Mouse (Mus musculus) heart, adult 2 months (tissue): Measurements from ENCODE around the gene Prkci. TPM values are rescaled to one million over a fixed set of nuclear protein-coding genes. Genes with fewer than 3 reads are reported as not detected.

Experiments
- DNase-seq, 2 experiments: peaks; one replicate each; pipeline ENCODE4 v3.0.0; 2021
- H3K27ac ChIP-seq: fragments of 200-600 bp; 2 replicates; pipeline ENCODE4 v1.8.1; 2022
- H3K27me3 ChIP-seq: fragments of 200-500 bp; 2 replicates; pipeline ENCODE4 v1.6.1; 2012; ENCODE audit warnings: mild to moderate bottlenecking, low read length, inconsistent platforms, mixed read lengths; ENCODE audit not compliant: control insufficient read depth, insufficient read depth
- H3K36me3 ChIP-seq: fragments of 200-500 bp; 2 replicates; pipeline ENCODE4 v1.6.1; 2012; ENCODE audit warnings: low read length, inconsistent platforms; ENCODE audit not compliant: control insufficient read depth, insufficient read depth
- H3K4me1 ChIP-seq: fragments of 200-500 bp; 2 replicates; pipeline ENCODE4 v1.6.1; 2011; ENCODE audit warnings: low read length; ENCODE audit not compliant: control insufficient read depth, insufficient read depth
- H3K4me3 ChIP-seq: fragments of 200-600 bp; 2 replicates; pipeline ENCODE4 v1.8.1; 2022
- H3K79me2 ChIP-seq: fragments of 200-500 bp; replicated peaks from 2 replicates; pipeline ENCODE4 v1.6.1; 2012; ENCODE audit warnings: mild to moderate bottlenecking, inconsistent platforms, low read length, moderate library complexity, mixed read lengths; ENCODE audit not compliant: control insufficient read depth, insufficient read depth
- H3K9ac ChIP-seq: fragments of 200-500 bp; 2 replicates; pipeline ENCODE4 v1.6.1; 2012; ENCODE audit warnings: low read depth, mild to moderate bottlenecking, control low read depth, inconsistent platforms, low read length, mixed read lengths
- CTCF ChIP-seq: fragments of 200-600 bp; IDR thresholded peaks from 2 replicates; pipeline ENCODE4 v1.8.1; 2022; ENCODE audit warnings: antibody characterized with exemption, mild to moderate bottlenecking, moderate library complexity
- EP300 ChIP-seq: fragments of 200-500 bp; IDR thresholded peaks from 2 replicates; pipeline ENCODE4 v1.6.1; 2011; ENCODE audit warnings: low read depth, low read length, control low read depth; ENCODE audit not compliant: insufficient read depth
- POLR2A ChIP-seq: fragments of 200-500 bp; IDR thresholded peaks from 2 replicates; pipeline ENCODE4 v1.6.1; 2011; ENCODE audit warnings: mild to moderate bottlenecking, low read depth, low read length, control low read depth; ENCODE audit not compliant: insufficient read depth
- WGBS: fragments of 180-500 bp; shearing (Covaris S2); methylation state at CpG from one replicate; pipeline ENCODE4 v1.1.7; 2018; 5-methylcytosine and 5-hydroxymethylcytosine counted together
- intact Hi-C: fragments of 180-260 bp; cut with DNase I; formaldehyde crosslinking; loops from one replicate; pipeline ENCODE4 v1.15.1; 2025
- polyA plus RNA-seq: library from polyadenylated mRNA; depleted of rRNA; stranded (reverse); fragments of >200 nt; gene quantifications from 2 replicates; pipeline ENCODE4 v1.2.3, GENCODE M21; 2012
- total RNA-seq, 2 experiments: library from RNA; stranded (reverse); gene quantifications; 2 replicates each; pipeline ENCODE4 v1.2.3; 2021

Gene Prkci
- total and polyA plus RNA-seq, 3 experiments: 6.4 to 13.7 (median 7.9) TPM

- no peak for DNase-seq
- intact Hi-C loops: no loop called here
- peaks cover 5% of the 10 kb centered on the region for H3K36me3 ChIP-seq
- no peak overlapping the region for H3K4me3 ChIP-seq
- H3K27ac ChIP-seq: no peak overlapping the region
- TF ChIP-seq CTCF: no peak
- no peak for TF ChIP-seq POLR2A
- TF ChIP-seq EP300: no peak
- no peak overlapping the region for H3K9ac ChIP-seq
- H3K27me3 ChIP-seq: no peaks in the 10 kb centered on the region
- H3K79me2 ChIP-seq: no peaks in the 10 kb centered on the region
- 71% methylated on average over 7 of the region's 7 CpGs for WGBS
- peaks cover 2% of the 10 kb centered on the region for H3K4me1 ChIP-seq
These were observed 3.4 kb upstream of the Prkci start for GRCm38 (mm10) chr3:30992161-30992560.

- Histone ChIP-seq H3K4me3 (no peak overlapping the region), H3K36me3 (peaks cover 2% of the 10 kb centered on the region; the same call in 1 of the 2 replicates), H3K9ac (no peak overlapping the region), H3K27ac (no peak overlapping the region), H3K79me2 (no peaks in the 10 kb centered on the region; the same call in 1 of the 2 replicates), H3K27me3 (no peaks in the 10 kb centered on the region), H3K4me1 (no peaks in the 10 kb centered on the region; the same call in 1 of the 2 replicates)
- no peak for TF ChIP-seq CTCF
- TF ChIP-seq POLR2A: no peak
- TF ChIP-seq EP300: no peak
- peak in 1 of 2 experiments; percentile 17 for DNase-seq
- intact Hi-C loops: no loop called here
These were observed 2.4 kb upstream of the Prkci start for GRCm38 (mm10) chr3:30993066-30993573.

GRCm38 (mm10) chr3:30994859-30995258, 688 bp upstream of the Prkci start:
- Histone ChIP-seq H3K4me1 (peaks cover under 1% of the 10 kb centered on the region), H3K27me3 (no peaks in the 10 kb centered on the region), H3K79me2 (no peaks in the 10 kb centered on the region; the same call in 1 of the 2 replicates), H3K4me3 (peak overlapping the region; percentile 82), H3K9ac (no peak overlapping the region), H3K27ac (peak overlapping the region; percentile 98), H3K36me3 (peaks cover 2% of the 10 kb centered on the region; the same call in 1 of the 2 replicates)
- intact Hi-C loops: loop anchor here (2.0 to 5.0 kb wide), 2 partner anchors 26 to 62 kb away; partner anchors contain the start of gene Phc3
- DNase-seq: no peak
- 15% methylated on average over 6 of the region's 6 CpGs for WGBS
- TF ChIP-seq POLR2A (no peak), CTCF (no peak), EP300 (no peak)

GRCm38 (mm10) chr3:30995899-30996687, 546 bp downstream of the Prkci start:
- no peaks in the 10 kb centered on the region for H3K27me3 ChIP-seq
- H3K9ac ChIP-seq: peak overlapping the region; percentile 89
- peaks cover 4% of the 10 kb centered on the region for H3K4me1 ChIP-seq
- H3K4me3 ChIP-seq: peak overlapping the region; percentile 82
- H3K79me2 ChIP-seq: peaks cover 2% of the 10 kb centered on the region; the same call in 1 of the 2 replicates
- no peak for DNase-seq
- intact Hi-C loops: loop anchor here (2.0 to 5.0 kb wide), 2 partner anchors 27 to 61 kb away; partner anchors contain the start of gene Phc3
- H3K27ac ChIP-seq: peak overlapping the region; percentile 98
- H3K36me3 ChIP-seq: peaks cover 2% of the 10 kb centered on the region; the same call in 1 of the 2 replicates
- TF ChIP-seq EP300 (no peak), CTCF (0 out of 2 replicates have a peak, but pooled peaks have one; percentile 3), POLR2A (no peak)
- under 1% methylated on average over 49 of the region's 49 CpGs for WGBS

- Histone ChIP-seq H3K36me3 (peaks cover 2% of the 10 kb centered on the region; the same call in 1 of the 2 replicates), H3K79me2 (peaks cover 2% of the 10 kb centered on the region; the same call in 1 of the 2 replicates), H3K4me3 (peak overlapping the region; percentile 82), H3K27ac (peak overlapping the region; percentile 98; the same call in 1 of the 2 replicates), H3K27me3 (no peaks in the 10 kb centered on the region), H3K9ac (peak overlapping the region; percentile 89; the same call in 1 of the 2 replicates), H3K4me1 (peaks cover 4% of the 10 kb centered on the region)
- no peak for DNase-seq
- intact Hi-C loops: loop anchor here (5.0 kb wide), 1 partner anchor 61 kb away; no protein-coding TSS in a partner anchor
- TF ChIP-seq POLR2A (no peak), CTCF (no peak), EP300 (no peak)
- WGBS: 17% methylated on average over 4 of the region's 4 CpGs
These were observed 1.1 kb downstream of the Prkci start for GRCm38 (mm10) chr3:30996688-30997014.
